Mouse (Mus musculus) layer of hippocampus, postnatal 25 days (tissue): ENCODE results near the gene Zbtb8a. TPM values are rescaled to one million over a fixed set of nuclear protein-coding genes. Genes with fewer than 3 reads are reported as not detected.
"Not testable (repeated sequence)": the region's sequence is repeated elsewhere in the genome, so short reads cannot be mapped to it uniquely, and the experiment has no call there.

Experiments used
- DNase-seq, 2 experiments: peaks; one replicate each; pipeline ENCODE4 v3.0.0; 2022; ENCODE audit warnings: mixed read lengths in 2 of 2, low spot score in 1 of 2; ENCODE audit errors: extremely low spot score in 1 of 2
- total RNA-seq, 2 experiments: library from RNA; stranded (reverse); gene quantifications; 2 replicates each; pipeline ENCODE4 v1.2.3; 2021

Zbtb8a gene
- total RNA-seq, 2 experiments from 2014 or later = 4.1 to 5.6 TPM

DNA sequence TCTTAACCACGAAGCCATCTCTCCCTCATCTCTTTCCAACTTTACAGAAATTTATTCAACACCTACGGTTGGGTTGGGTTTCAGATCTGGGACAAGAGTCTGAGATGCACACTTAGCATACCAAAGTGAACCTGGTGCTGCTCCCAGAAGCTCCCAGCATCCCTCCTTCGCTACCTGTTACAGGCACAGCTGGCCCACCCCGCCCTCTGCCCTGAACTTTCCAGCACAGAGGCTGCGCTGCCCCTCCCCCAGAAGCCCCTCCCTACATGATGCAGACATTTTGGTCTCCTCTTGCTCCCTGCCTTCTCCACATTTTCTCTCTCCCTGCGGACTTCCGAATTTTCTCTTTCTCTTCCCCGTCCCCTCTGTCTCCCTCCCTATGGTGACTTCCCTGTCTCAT, 3.2 kb upstream of the Zbtb8a start:
- no peak for DNase-seq

DNA sequence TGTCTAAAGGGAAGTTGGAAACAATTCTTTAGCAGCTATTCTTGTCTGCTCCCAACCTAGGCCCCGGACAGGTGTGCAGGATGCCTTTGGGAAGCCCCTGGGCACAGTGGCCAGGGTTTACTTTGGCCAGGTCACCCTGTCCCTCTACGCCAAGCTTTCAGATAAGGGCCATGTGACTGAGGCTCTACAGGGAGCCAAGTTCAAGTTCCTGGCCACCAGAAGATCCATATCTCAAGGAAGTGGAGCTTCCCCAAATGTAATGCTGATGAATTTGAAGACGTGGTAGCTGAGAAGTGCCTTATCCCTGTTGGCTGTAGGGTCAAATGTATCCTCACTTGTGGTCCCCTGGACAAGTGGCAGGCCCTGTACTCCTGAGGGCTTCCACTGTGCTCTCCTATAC, 1.9 kb upstream of the Zbtb8a start:
- DNase-seq = no peak

DNA sequence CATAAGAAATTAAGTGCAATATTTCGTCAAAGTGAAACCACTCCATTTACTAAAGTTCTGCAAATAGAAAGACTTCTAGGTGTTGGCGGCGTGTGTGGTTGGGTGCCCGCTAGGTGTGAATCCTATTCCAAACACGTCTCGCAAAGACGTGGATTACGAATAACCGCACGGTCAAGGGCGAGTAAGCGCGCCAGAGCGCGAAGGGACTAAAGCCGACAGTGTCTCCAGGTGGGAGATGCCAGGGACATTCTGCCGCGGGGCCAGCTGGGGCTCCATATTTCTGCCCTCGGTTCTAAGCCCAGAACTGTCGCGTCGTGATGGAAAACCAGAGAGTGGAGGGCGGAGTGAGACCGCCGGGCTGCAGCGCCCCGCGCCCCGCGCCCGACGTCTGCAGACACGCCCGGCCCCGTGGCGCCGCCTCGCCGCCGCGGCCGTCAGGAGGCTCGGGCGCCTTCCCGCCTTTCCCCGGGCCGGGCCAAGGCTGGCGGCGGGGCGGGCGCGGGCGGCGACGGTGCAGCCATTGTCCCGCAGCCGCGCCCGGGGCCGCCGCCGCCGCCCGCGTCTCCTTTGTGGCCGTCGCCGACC, 863 bp downstream of the Zbtb8a start:
- peak; percentile 16 to 31 for DNase-seq

DNA sequence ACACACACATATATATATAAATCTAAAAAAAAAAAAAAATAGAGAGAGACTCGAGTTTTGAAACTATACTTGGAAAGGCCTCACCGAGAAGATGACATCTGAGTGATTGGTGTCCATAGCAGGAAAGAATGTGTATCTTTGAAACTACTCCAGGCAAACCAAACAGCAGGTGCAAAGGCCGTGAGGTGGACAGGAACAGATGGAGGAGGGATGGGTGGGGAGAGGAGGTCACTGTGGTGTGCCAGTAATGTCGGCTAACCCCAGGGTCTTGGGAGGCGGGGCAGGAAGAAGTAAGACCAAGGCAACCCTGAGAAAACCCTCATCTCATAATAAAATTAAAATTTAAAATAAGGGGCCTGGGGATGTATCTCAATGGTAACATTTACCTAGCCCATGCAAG, 2.1 kb downstream of the Zbtb8a start:
- DNase-seq = no peak

DNA sequence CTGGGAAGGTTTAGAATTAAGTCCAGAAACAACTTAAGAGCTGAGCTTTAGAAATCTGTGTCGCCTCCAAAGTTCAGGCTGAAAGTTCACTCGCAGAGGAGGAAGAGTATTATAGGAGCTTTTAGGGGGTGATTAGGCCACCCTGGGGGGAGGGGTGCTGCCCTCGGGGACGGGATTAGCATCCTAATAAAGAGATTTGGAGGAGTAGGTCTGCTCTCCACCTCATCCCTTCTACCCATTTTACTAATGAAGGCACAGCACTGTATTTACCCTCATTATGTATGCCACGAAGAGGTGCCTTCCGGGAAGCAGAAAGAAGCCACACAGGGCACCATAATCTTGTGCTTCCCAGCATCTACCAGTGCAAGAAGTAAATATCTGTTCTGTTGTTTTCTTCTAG, 2.9 kb downstream of the Zbtb8a start:
- no peak for DNase-seq

DNA sequence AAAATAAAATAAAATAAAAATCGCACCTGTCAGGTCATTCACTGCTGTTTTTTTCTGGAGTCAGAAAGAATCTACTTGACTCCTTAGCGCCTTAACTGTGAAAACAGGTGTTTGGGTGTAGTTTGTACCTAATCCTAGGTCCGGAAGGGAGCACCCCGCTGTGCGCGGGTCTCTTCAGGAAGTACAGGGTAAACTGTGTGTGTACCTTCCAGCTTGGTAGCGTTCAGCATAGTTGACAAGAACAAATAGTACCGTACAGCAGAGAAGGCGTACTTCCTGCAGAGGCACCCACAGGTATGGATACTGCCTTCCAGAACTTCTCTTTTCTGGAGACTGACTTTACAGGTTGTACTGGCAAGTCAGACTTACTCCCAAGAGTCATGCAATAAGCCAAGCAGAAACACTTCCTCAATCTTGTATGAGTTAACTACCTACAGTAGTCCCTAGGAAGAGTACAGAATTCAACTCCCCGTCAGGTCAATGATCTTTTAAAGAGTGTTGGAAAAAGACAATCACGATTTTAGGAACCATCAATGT, 3.6 kb downstream of the Zbtb8a start:
- DNase-seq = no peak

DNA sequence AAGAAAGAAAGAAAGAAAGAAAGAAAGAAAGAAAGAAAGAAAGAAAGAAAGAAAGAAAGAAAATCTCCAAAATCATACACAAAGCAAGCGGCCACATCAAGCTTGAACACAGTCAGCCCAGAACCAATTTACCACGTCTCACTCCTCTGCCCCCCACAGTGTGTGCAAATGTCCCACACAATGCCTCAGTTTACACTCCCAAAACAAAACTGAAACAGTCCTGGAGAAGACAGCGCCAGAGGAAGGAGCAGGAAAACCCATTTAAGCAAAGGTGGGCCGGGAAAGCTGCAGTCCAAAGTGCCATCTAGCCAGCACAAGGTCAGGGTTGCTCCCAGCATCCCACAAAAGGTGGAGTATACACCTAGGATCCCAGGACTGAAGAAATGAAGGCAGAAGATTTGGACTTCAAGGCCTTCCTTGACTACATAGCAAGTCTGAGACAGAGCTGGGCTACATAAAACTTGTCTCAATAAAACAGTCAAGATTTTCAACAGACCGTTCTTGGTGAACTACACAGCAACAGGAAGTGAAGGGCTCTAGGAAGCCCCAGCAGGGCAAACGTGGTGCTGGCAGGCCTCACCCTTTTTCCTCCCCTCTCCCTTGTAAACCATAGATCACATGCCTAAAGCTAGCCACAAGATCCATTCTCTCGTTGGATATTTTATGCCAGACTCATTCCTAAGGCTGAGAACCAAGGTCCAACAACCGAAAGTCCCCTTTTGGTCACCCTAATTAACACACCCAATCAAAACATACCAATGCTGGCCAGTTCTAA, 4.5 kb downstream of the Zbtb8a start:
- no peak for DNase-seq

DNA sequence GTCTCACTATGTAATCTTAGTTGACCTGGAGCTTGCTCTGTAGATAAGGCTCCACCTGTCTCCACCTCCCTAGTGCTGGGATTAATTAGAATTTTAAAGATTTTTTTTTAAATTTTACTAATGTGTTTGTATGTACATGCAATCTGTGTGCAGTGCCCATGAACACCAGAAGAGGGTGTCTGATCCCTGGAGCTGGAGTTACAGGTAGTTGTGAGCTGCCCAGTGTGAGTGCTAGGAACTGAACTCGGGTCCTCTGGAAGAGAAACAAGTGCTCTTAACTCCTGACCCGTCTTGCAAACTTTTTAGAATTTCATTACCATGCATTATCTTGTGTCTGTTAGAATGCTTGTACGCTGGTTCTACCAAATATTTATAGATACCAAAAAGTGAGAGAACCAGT, 6.5 kb downstream of the Zbtb8a start:
- no peak for DNase-seq

DNA sequence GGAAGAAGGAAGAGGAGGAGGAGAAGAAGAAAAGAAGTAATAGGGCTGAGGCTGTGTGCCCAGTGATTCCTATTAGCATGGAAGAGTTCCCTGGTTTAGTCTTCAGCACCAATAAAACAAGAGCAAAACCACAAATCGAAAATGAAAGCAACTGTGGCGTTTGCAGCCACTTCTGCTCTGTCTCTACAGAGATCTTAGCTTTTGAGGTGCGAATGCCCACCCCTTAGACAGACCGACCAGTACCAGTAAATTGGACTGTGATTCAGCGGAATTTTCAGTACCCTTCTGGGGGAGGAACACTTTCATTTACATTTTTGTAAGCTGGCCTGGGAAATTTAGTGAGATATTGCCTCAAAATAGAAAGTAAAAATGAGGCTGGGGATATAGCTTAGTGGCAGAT, 12.7 kb downstream of the Zbtb8a start:
- no peak for DNase-seq

DNA sequence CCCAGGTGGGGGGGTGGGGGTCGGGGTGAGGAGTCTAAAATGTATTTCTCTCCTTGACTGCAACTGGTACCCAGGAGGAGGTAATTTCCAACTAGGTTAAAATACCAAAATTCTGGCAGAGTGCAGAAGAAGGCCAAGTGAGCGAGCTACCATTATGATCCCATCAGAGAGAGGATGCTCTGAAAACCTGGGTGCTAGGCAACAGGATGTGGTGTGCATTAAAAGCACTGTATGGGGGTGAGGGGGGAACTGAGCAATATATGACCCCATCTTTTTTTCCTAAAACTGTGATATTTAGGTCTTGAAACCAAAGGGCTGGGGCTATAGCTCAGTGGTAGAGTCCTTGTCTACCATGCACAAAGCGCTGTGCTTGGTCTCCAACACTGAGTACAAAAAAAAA, 13.5 kb downstream of the Zbtb8a start:
- no peak for DNase-seq

DNA sequence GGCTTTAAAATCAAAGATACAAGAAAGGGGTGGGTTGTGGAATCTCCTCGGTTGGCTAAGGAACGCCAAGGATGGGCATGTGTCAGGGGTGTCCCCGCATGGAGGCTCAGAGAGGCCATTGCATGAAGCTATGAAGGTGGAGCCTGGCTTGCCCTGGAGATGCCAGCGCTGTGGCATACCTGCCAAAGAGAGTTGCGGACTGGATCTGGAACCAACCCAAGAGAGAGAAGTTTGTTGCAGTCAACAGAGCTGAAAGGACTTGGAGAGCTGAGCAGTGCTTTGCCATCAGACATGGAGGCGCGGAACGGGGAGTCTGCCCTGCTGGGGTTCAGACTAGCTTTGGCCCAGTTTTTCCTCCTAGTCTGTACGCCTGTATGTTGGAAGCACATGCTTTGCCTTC, 14.5 kb downstream of the Zbtb8a start:
- no peak for DNase-seq

DNA sequence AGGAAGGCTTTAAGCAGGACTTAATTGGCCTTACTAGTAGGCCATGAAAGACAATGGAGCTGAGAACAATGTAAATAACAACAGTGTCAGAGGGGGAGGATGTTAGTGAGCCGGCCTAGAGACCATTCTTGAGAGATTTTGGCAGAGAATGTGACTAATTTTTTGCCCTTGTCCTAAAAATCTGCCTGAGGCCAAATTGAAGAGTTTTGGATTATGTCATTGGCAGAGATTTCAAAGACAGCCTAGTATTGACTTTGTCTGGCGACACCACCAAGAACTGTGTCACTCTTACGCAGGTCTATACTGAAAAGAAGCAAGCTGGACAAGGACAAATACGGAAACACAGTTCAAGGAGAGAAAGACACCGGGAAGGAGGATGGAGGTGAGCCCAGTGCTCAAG, 15.1 kb downstream of the Zbtb8a start:
- DNase-seq = no peak

DNA sequence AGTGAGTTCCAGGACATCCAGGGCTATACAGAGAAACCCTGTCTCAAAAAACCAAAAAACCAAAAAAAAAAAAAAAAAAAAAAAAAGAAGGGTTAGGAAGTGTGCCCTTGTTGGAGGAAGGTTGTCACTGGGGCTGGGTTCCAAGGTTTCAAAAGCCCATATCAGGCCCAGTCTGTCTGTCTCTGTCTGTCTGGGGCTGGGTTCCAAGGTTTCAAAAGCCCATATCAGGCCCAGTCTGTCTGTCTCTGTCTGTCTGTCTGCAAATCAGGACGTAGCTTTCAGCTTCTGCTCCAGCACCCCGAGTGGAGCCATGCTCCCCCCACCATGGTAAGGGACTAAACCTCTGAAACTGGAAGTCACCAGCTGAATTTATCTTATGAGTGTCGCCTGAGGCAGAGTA, 15.7 kb downstream of the Zbtb8a start:
- DNase-seq = not testable (repeated sequence)

DNA sequence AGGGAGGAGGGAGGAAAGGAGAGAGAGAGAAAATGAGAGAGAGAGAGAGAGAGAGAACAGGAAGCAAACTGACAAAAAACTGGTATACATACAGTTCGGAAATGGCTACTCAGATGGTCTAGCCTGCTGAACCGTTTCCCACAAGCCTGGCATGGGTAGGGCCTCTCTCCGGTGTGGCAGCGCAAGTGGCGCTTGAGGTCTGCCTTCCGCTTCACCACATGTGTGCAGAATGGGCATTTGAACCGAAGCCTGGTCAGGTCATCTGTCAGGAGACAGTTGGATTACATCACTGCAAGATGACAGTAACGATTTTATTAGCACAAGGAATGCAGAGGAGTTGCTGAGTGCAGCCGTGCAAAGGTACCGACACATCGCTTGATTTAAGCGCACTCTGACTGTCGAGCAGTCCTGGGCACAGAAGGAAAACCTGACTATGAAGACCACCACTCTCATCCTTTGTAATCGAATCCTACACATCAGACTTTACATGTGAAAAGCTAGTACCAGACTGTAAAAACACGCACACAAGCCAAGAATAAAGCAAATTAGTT, 20.2 kb downstream of the Zbtb8a start:
- no peak for DNase-seq

DNA sequence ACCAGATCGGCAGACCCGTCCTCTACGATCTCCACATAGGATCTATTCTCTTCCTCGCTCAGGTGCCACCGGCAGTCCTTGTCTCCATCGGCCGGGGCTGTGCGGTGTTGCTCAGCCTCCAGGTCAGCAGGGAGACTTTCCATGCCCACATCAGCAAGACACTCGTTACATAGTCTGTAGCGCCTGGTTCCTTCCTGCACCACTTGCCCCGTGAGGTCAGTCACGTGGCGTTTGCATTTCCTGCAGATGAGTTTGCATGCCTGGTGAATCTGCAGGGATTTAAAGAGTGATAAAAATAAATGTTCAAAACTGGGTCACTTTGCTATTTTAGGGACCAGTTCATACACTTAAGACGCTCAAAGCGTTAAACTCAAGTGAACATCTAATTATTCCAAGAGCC, 23.7 kb downstream of the Zbtb8a start:
- peak in 1 of 2 experiments; percentile 10 for DNase-seq

DNA sequence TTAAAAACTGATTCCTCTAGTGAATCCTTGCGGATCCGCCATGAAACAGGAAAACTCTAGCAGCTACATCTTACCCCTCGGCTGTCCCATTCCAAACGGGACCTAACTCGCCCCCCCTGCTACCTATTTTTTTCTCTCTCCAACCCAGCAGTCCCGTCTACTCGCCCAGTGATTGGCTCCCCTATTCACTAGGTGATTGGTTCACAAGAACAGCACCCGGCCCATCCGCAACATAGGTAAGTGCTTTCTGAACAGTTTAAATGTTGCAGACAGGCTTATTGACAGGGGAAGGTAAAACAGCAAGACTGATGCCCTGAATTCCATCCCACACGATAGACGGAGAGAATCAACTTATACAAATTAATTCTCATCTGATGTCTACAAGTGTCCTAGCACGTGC, 24.7 kb downstream of the Zbtb8a start:
- DNase-seq = no peak

DNA sequence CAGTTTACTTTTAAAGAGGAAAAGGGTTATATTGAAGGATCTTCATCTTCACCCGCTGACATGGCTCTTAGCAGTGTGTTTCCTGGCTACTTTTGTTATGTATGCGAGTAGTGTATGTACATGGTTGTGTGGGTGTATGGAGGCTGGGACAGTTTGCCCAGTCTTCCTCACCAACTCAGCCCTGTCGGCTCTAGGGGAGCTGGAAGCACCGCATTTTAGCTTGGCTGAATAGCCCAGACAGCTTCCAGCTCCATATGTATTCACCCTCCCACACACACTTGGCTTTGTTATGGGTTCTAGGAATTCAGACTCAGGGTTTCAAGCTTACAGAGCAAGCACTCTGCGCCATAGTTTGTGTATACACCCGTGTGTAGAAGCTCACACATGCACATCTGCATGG, 26.8 kb downstream of the Zbtb8a start:
- peak; percentile 6 to 22 for DNase-seq

DNA sequence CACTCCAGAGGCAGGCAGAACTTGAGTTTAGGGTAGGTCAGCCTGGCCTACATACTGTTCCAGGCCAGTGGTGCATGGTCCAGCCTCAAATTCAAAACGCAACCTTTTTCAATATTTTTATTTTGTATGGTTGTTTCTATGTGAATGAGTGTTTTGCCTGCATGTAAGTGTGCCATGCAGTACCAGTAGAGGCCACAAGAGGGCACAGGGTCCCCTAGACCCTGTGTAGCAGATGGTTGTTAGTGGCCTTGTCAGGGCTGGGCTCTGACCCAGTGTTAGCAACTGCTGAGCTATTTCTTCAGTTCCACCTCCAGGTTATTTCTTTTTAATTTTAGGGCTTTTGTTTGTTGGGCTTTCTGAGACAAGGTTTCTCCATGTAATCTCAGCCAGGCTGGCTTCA, 27.3 kb downstream of the Zbtb8a start:
- DNase-seq = peak; percentile 48 to 82

DNA sequence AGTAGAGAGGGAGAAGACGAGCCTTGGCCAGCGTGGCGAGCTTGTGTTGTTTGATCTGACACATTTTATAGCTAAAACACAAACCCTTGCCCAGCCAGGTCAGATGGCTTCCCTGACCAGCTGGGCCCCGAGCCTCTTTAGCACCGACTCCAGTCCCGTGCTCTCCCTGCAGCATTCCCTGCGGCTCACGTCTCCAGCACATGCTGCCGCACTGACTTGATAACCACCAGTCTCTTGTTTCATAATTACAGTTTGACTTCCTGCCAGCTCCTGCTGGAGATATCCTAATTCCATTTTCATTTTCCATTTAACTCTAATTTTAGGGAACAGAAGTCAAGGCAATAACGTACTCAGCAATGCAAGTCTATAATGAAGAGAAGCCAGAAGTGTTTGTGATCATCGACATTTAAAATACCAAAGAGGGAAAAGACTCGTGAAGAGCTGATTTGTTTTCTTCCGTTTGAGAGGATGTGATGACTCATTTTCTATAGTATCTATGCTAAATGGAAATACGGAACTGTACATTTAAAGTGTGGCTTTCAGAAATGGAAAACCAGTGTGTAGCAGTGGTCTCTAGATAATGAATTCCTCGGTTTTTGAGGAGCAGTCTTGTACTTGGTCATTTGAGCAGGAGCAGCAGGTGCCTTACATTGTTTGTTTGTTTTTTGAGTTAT, 31.3 kb downstream of the Zbtb8a start:
- DNase-seq = peak; percentile 10 to 14

DNA sequence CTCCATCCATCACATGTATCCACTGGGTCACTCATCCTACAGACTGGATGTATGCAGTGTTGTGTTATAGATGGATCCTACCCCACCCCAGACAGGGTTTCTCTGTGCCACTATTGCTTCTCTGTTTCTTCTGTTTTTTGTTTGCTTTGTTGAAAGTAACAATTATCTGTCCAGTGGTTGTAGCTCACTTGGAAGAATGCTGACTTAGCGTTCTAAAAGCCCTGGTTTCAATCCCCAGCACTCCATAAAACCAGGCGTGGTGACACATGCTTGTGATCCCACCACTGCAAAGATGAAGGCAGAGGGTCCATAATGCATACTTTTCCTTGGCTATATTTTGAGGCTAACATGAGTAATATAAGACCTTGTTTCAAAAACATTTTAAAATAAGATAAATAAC, 35.2 kb downstream of the Zbtb8a start:
- DNase-seq = no peak

DNA sequence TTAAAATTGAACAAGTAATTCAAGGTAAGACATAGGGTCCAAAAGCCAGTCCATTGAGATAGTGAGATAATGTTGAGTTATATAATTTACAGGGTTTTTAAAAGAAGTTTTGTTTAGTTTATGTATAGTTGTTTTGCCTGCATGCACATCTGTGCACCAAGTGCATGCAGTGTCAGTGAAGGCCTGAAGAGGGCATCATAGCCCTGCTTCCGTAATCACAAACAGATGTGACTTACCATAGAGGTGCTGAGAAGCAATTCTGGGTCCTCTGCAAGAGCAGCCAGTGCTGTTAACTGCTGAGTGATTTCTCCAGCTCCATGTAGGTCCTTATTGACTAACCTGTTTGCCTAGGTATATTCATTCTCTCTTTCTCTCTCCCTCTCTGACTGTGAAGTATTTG, 36.0 kb downstream of the Zbtb8a start:
- DNase-seq = no peak
